In the genomic region with DNA sequence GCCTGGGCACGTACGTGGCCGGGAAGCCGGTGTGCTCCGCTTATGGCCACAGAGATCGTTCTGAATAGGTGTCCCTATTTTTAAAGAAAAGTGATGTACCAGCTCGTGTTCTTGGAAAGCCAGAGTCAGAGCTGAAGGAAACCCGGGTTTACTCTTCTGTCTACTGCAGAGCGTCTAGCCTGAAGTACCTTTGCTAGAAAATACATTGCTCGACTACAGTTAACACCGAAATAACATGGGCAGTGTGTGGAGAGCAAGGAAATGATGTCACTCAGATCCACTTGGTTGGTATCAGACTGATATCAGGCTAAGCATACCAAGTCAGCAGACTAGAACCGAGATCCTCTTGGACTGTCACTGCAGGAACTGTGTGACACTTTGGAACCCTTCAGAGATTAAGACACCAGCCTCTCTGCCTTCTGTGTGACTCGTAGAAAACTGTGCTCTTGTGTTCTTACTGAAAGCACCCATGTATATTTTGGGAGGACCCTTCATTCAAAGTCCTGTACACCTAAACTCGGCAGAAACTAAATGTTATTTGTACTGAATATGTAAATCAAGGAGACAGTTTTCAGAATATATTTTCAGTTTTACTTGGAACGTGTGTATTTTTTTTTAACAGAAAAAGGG, we compare ENCODE assay signal across 7 mouse cellular contexts. TPM values are rescaled to one million over a fixed set of nuclear protein-coding genes. Genes with fewer than 3 reads are reported as not detected.
DNase-seq lines count a peak whose midpoint lies in the region; ATAC-seq and TF ChIP-seq lines count a peak whose summit lies in the region.

No protein-coding gene starts in this region.

- peak overlapping the region; percentile 95 for H3K9ac ChIP-seq in lung, embryonic 16.5 days (ENCODE audit: low read length)
- peak overlapping the region; percentile 94 for H3K9ac ChIP-seq in stomach, embryonic 16.5 days (ENCODE audit: low read length)

- H3K36me3 ChIP-seq in thymus, adult 2 months (ENCODE audit: control insufficient read depth, insufficient read depth, low read length): peaks cover 11% of the 10 kb centered on the region; the same call in 1 of the 2 replicates
- H3K36me3 ChIP-seq in lung, embryonic 16.5 days (ENCODE audit: control insufficient read depth, insufficient read depth, low read length): peaks cover 9% of the 10 kb centered on the region; the same call in 1 of the 2 replicates
- H3K36me3 ChIP-seq in stomach, embryonic 16.5 days (ENCODE audit: control insufficient read depth, insufficient read depth, low read length): peaks cover 9% of the 10 kb centered on the region; the same call in 1 of the 2 replicates

- peak; percentile 62 for ATAC-seq in common myeloid progenitor, adult 5-6 weeks (replicated peaks; ENCODE audit: low read depth, poor library complexity, severe bottlenecking)
- ATAC-seq in hematopoietic stem cell, adult 5-6 weeks (replicated peaks in 1 of 2; ENCODE audit: insufficient read depth in 1 of 2, low FRiP score in 2 of 2, low TSS enrichment in 1 of 2, low read depth in 1 of 2, poor library complexity in 2 of 2, severe bottlenecking in 2 of 2): peak; percentile 44 to 50
- peak; percentile 15 for ATAC-seq in lung, embryonic 16.5 days (ENCODE audit: low read depth)
- 0 out of 2 replicates have a peak, but pooled peaks have one; percentile 9 for ATAC-seq in stomach, embryonic 16.5 days (ENCODE audit: insufficient read depth, low FRiP score)

- peak overlapping the region; percentile 81 for H3K4me3 ChIP-seq in thymus, adult 2 months (ENCODE audit: control insufficient read depth, insufficient read depth, low read length)
- peak overlapping the region; percentile 79 for H3K4me3 ChIP-seq in lung, embryonic 16.5 days (ENCODE audit: low read length)
- peak overlapping the region; percentile 95 for H3K4me3 ChIP-seq in stomach, embryonic 16.5 days (replicated peaks; ENCODE audit: low read length)

- no peak overlapping the region for H3K27ac ChIP-seq in thymus, adult 2 months (ENCODE audit: control insufficient read depth, insufficient read depth, low read length)
- peak overlapping the region; percentile 85 for H3K27ac ChIP-seq in lung, embryonic 16.5 days (ENCODE audit: low read length)
- H3K27ac ChIP-seq in stomach, embryonic 16.5 days (ENCODE audit: low read length): peak overlapping the region; percentile 91

- peak overlapping the region; percentile 85 for H3K4me2 ChIP-seq in lung, embryonic 16.5 days (ENCODE audit: low read depth, low read length)
- H3K4me2 ChIP-seq in stomach, embryonic 16.5 days (ENCODE audit: low read depth, low read length): peak overlapping the region; percentile 94

- no peak for TF ChIP-seq CTCF in thymus, adult 2 months (IDR thresholded peaks at IDR 0.05; ENCODE audit: borderline replicate concordance, control insufficient read depth, extremely low read depth, insufficient read depth, low read length, poor library complexity)

- WGBS in thymus, adult 2 months: 2% methylated on average over 15 of the region's 15 CpGs
- WGBS in lung, embryonic 16.5 days: 2% methylated on average over 15 of the region's 15 CpGs
- WGBS in stomach, embryonic 16.5 days: 3% methylated on average over 15 of the region's 15 CpGs

- no peaks in the 10 kb centered on the region for H3K4me1 ChIP-seq in thymus, adult 2 months (replicated peaks; ENCODE audit: control insufficient read depth, insufficient read depth, low read length)
- H3K4me1 ChIP-seq in lung, embryonic 16.5 days (replicated peaks; ENCODE audit: control insufficient read depth, insufficient read depth, low read length): peaks cover 4% of the 10 kb centered on the region
- peaks cover 10% of the 10 kb centered on the region for H3K4me1 ChIP-seq in stomach, embryonic 16.5 days (ENCODE audit: control insufficient read depth, insufficient read depth, low read length)

- no peak for DNase-seq in thymus, adult 2 months
- no peak for DNase-seq in thymus, postnatal 10 days (ENCODE audit: low spot score in 2 of 2)
- DNase-seq in thymus, postnatal 25 days: no peak

- TF ChIP-seq POLR2A in thymus, adult 2 months (IDR thresholded peaks at IDR 0.05; ENCODE audit: control insufficient read depth, extremely low read depth, insufficient read depth, low read length, poor library complexity): no peak

- no peaks in the 10 kb centered on the region for H3K27me3 ChIP-seq in thymus, adult 2 months (ENCODE audit: control insufficient read depth, insufficient read depth, low read length)
- peaks cover 19% of the 10 kb centered on the region for H3K27me3 ChIP-seq in lung, embryonic 16.5 days (ENCODE audit: control insufficient read depth, insufficient read depth, low read depth, low read length)
- H3K27me3 ChIP-seq in stomach, embryonic 16.5 days (ENCODE audit: control insufficient read depth, insufficient read depth, low read length): peaks cover 8% of the 10 kb centered on the region

- H3K9me3 ChIP-seq in lung, embryonic 16.5 days (ENCODE audit: control insufficient read depth, low read length): no peaks in the 10 kb centered on the region
- peaks cover 7% of the 10 kb centered on the region for H3K9me3 ChIP-seq in stomach, embryonic 16.5 days (replicated peaks; ENCODE audit: control insufficient read depth, low read length)

RNA-seq across cellular contexts. Expression of a gene that starts 0.9 kb away (rescaled TPM):
- 9.4 and 11.2 TPM in 2 replicates for polyA plus RNA-seq in thymus, adult 2 months (2012; rRNA removed)
- 261 and 353 TPM in 2 replicates for total RNA-seq in common myeloid progenitor, adult 5-6 weeks (2017)
- total RNA-seq in hematopoietic stem cell, adult 5-6 weeks (2017): 245 and 274 TPM in 2 replicates
- 77.7 and 99.1 TPM in 2 replicates for polyA plus RNA-seq in lung, embryonic 16.5 days (2015; fragmentation: Nextera tagmentation; extraction: Ambion mirVana)
- polyA plus RNA-seq in stomach, embryonic 16.5 days (2015; fragmentation: Nextera tagmentation; extraction: Ambion mirVana): 77.7 and 90.0 TPM in 2 replicates

RNA-seq across cellular contexts. Expression of a gene that starts 31.8 kb away (rescaled TPM):
- 7.7 and 9.5 TPM in 2 replicates for polyA plus RNA-seq in thymus, adult 2 months (2012; rRNA removed)
- 23.3 and 25.3 TPM in 2 replicates for total RNA-seq in common myeloid progenitor, adult 5-6 weeks (2017)
- total RNA-seq in hematopoietic stem cell, adult 5-6 weeks (2017): 34.0 and 39.9 TPM in 2 replicates
- 12.0 and 13.9 TPM in 2 replicates for polyA plus RNA-seq in lung, embryonic 16.5 days (2015; fragmentation: Nextera tagmentation; extraction: Ambion mirVana)
- polyA plus RNA-seq in stomach, embryonic 16.5 days (2015; fragmentation: Nextera tagmentation; extraction: Ambion mirVana): 19.0 and 19.5 TPM in 2 replicates

Comparison
In these comparisons a context has a peak if more than half of its experiments do, and no peak if none do; other contexts are left out.
1. ATAC-seq: peak in every context shown above with its lines; median percentile 62 in common myeloid progenitor, adult 5-6 weeks; 47 in hematopoietic stem cell, adult 5-6 weeks; 15 in lung, embryonic 16.5 days; 9 in stomach, embryonic 16.5 days.